Mouse (Mus musculus) megakaryocyte-erythroid progenitor cell, adult 5-6 weeks (primary cell): ENCODE results near the gene Chst5. TPM values are rescaled to one million over a fixed set of nuclear protein-coding genes. Genes with fewer than 3 reads are reported as not detected.
A peak's percentile ranks its signal among the peaks of the same experiment; 100 is the strongest.

ENCODE experiments used
- ATAC-seq: replicated peaks from 2 replicates; pipeline ENCODE4 v1.8.0; 2016; ENCODE audit warnings: mild to moderate bottlenecking, inconsistent platforms; ENCODE audit not compliant: severe bottlenecking, poor library complexity, low FRiP score, low TSS enrichment
- total RNA-seq, 2 experiments: library from RNA; stranded (forward) in 1 of 2; stranded (reverse) in 1 of 2; fragments of 200-1000, 215-1000 nt in 1 of 2; fragments of >200 nt in 1 of 2; fragmentation: Nextera tagmentation in 1 of 2; gene quantifications; 2 replicates each; pipeline ENCODE4 v1.2.3; 2014 to 2017

Gene Chst5
- total RNA-seq, 2 experiments from 2014 or later = not detected

- peak; percentile 73 for ATAC-seq
These were observed 22.5 kb upstream of the Chst5 start for GRCm38 (mm10) chr8:111932580-111933336.

GRCm38 (mm10) chr8:111931721-111932120, 21.5 kb upstream of the Chst5 start:
- no peak for ATAC-seq

DNA sequence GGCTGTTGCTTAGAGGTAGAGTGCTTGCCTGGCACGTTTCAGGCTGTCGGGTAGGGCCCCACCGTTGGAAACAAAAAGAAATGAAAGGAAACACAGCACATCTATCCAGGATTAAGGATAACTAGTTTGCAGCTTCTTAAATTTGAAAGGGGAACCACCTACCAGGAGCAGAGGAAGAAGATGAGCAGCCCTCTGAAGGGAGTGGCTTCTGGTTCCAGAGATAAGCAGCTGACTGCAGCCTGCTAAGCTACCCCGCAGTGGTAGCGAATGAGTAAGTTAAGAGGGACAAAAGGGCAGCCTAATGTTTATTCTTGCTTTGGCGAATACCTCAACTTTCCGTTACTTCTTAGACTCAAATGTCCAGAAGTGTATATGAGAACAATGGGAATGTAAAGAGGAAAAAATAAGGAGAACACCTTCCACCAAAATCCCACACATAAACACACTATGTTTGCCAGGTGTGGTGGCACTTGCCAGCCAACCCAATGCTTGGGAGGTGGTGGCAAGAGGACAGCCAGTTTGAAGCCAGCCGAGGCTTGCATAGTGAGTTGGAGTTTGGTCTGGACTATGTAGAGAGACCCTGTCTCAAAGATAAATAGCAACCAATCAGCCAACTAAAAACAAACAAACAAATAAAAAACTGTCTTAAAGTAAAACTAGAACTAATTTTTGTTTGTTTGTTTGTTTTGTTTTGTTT, 19.5 kb upstream of the Chst5 start:
- ATAC-seq = peak; percentile 85

GRCm38 (mm10) chr8:111924976-111925375, 14.7 kb upstream of the Chst5 start:
- ATAC-seq = peak; percentile 28; the same call in 1 of the 2 replicates

GRCm38 (mm10) chr8:111923383-111923804, 13.1 kb upstream of the Chst5 start:
- peak; percentile 87 for ATAC-seq

DNA sequence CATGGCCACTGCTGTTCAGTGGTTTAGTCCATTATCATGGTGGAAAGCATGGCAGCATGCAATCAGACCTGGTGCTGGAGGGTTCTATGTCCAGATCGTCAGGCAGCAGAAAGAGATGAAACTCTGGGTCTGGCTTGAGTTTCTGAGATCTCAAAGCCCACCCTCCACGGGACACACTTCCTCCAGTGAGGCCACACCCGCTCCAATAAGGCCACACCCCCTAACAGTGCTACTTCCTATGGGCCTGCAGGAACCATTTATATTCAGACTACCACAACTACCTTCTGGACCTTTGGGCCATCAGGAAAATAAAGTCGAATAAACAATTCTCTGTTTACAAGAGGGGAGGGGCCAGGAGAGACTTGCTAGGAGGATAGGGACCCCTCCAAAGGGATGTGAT, 10.7 kb upstream of the Chst5 start:
- no peak for ATAC-seq

- ATAC-seq = no peak
These were observed 9.4 kb upstream of the Chst5 start for GRCm38 (mm10) chr8:111919663-111920062.

DNA sequence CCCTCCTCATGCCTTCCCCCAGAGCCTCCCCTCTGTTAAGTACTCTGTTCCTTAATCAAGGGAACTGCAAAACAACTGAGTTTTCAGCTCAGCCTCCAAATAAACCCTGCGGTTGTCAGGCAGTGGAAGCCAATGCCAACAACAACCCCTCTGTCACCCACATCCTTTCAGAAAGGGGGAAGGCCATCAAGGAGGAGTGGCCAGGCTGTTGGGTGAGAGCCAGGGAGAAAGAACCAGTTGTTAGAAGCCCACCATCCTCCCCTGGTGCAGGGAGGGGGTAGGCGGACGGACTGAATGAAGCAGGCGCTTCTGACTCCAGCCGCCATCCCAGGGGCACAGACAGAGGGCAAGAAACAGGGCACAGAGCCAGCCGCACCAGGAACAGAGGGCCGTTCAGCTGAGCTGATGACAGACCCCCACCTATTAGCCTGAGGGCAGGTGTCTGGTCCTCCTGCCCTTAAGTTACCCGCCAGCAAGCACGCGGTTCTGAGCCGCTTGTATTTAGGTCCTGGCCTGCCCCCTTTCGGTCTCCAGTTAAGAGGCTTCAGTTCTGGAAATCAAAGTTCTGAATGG, 2.7 kb upstream of the Chst5 start:
- no peak for ATAC-seq

DNA sequence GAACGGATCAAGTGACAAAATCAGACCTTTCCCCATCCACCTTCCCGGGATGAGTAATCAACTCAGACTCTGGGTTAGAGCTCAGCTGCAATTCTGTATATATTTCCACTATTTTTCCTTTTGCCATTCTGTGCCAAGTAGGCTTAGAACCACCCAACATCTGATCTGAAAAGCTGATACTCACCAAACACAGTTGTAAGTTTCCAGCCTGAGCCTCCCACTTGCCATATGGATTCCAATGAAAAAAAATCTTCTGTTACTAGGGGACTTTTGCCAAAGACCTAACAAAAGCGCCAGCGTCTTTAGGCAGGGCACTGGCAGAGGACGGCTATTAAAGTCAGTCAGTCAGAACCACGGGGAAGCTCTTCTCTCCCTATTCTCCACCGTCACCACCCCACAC, 1.3 kb upstream of the Chst5 start:
- ATAC-seq = no peak

DNA sequence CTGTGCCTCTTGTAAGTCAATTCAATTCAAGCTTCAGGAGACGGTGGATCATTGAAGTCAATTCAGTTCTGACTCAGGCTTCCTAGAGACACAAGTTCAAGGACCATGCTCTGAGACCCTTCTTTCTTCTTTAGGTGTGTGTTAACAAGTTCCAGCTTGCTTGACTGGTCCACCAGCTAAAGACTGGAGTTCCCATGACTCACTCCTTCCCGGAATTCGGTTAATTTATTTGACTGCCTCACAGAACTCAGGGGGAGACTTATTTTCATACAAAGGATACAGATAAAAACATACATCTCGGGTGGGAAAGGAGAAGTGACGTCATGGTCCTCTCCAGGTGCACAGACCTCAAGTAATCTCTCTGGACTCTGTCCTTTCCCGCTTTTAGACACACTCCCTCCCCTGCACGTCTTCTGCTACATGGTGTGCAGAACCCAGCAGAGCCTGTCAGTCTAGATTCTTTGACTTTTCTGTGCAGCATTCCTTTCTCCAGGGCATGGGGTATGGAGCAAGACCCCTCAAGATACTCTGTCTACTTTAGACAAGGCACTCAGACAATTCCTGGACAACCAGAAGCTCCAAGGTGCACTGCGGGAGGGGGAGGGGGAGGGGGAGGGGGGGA, 4.6 kb downstream of the Chst5 start:
- no peak for ATAC-seq

GRCm38 (mm10) chr8:111902080-111902479, 8.2 kb downstream of the Chst5 start:
- no peak for ATAC-seq

- ATAC-seq = no peak
These were observed 11.7 kb downstream of the Chst5 start for GRCm38 (mm10) chr8:111898586-111898985.

DNA sequence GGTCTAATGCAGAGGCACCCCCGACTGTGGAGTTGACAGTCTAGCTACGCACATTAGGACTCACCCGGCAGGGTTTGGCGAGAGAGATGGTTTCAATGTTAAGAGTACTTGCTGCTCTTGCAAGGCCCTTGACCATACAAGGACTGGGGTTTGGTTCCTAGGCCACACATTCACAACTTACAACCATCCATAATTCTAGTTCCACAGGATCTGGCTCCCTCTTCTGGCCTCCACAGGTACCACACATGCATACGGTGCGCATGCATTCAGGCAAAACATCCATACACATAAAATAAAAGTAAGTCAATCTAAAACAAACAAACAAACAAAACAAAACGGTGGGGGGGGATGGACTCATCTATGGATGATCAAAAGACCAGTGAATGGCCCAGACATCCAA, 15.3 kb downstream of the Chst5 start:
- peak; percentile 69 for ATAC-seq

DNA sequence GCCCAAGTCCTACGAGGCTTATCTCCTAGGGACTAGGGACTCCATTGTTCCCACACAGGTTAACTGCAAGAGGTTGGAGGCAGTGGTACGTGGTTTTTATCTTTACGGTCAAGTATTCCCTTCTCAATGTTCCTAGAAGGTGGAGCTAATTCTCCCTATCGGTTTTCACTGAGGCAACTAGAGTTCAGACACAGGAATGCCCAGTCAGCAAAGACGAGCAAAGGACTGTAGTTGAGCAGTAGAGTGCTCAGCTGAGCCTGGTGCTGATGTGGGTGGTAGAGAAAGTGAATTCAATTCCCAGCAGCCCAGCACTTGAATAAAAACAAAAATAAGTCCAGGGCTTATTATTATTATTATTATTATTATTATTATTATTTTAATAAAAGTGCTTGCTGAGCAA, 17.6 kb downstream of the Chst5 start:
- ATAC-seq = no peak

GRCm38 (mm10) chr8:111891983-111892382, 18.3 kb downstream of the Chst5 start:
- no peak for ATAC-seq

DNA sequence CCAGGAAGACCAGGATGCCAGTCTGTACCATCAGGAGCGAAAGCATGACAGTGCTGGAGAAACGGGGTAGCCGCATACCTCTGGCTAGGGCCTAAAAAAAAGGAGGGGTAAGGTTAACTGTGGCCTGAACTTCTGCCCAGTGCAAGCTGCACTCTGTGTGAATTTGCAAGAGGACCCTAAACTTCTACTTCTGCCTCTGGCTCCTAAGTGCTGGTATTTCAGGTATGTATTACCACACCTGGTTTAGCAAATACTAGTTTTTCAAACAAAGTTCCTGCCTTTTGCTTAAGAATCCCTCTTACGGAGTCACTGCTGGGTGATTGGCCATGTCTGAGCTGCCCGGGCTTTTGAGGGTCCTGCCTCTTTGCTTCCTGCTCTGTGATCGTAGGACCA, 19.3 kb downstream of the Chst5 start:
- ATAC-seq = no peak

DNA sequence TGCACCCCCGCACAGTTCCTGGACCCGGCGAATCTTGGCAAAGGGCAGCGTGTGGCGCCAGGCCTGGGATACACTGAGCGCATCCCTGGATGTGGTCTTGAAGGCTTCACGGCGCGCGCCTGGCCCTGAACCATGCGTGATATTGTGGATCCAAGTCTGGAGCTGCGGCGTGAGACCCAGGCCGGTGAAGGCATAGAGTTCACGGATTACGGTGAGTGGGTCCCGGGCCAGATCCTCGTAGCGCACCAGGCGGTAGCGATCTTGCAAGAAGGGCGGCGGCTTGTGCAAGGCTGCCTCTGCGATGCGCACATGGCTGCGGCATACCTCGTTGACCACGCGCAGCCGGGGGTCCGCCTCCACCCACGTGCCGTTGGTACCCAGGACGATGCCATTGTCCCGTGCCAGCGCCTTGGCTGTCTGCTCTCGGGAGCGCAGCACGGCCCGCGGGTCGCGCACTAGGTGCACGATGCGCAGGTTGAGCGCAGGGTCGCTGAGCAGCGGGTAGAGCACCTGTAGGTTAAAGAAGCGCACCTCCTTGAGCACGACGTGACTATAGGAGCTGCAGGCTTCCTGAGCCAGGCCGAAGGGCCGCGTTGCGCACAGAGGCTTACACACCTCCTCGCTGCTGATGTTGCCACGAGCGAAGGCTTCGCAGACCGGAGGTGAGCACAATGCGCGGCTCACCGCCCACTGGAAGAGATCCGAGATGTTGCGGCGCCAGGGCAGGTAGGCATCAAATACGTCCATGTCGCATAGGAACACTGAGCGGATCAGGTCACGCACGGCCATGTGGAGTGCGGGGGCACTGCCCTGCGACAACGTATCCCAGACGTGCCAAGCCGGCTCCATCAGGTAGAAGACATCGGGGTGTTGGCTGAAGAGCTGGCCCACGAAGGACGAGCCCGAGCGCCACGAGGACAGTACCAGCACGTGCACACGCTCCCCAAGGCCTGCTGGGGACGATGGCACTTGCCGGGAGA, 20.0 kb downstream of the Chst5 start:
- 0 out of 2 replicates have a peak, but pooled peaks have one; percentile 20 for ATAC-seq

DNA sequence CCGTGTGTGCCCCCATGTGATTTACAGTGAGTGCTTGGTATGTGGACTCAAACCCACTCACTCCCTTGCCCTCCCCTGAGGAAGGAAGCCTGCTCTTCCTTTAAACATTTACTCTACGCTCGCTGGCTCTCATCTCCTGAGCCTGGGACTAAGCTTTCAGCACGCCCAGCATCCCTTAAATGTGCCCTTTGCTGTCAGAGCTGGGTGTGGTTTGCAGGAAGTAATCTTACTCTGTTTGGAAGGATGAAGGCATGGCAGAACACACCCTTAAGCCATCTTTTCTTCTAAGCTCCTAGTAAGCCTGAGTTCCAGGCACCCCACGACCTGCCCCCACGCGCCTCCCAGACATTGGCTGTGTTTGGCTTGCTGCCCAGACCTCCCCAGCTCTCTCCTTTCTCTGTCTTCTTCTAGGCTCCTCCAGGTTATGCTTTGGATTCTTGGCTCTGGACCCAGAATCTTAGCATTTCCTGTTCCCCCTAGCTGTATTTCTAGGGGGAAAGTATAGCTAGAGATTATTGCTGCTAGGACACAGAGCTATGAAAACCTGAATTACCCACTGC, 22.1 kb downstream of the Chst5 start:
- 0 out of 2 replicates have a peak, but pooled peaks have one; percentile 18 for ATAC-seq

GRCm38 (mm10) chr8:111887479-111887878, 22.8 kb downstream of the Chst5 start:
- peak; percentile 80 for ATAC-seq
